Mouse (Mus musculus): ENCODE measurements around the gene Trim41. TPM values are rescaled to one million over a fixed set of nuclear protein-coding genes. Genes with fewer than 3 reads are reported as not detected.

Trim41 gene
- polyA plus RNA-seq, 1 experiment from 2014 or later: 6.1 TPM

DNA sequence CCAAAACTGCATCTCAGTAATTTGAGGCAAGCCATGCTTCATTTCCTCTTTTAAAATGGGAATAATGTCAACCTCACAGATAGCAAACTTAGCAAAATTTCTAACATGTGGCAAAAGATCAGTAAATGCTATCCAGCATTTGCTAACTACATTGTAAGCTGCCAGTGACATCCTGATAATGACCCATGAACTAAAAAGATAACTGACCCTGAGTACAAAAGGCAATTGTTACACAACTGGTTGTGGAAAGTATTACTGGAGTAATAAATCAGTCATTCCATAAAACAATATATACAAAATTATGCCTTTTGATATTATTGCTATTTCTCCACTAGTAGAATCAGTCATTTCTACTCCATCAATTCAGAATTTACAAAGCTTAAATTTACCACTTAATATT lies 3.4 kb downstream of the Trim41 start:
- Histone ChIP-seq H3K36me3 (ENCODE audit: control insufficient read depth, insufficient read depth, low read length) (peaks cover 57% of the 10 kb centered on the region), H3K4me3 (ENCODE audit: low read length) (no peak overlapping the region), H3K9ac (ENCODE audit: low read depth, low read length) (no peak overlapping the region), H3K4me1 (ENCODE audit: control insufficient read depth, insufficient read depth, low read length) (peaks cover 16% of the 10 kb centered on the region), H3K9me3 (ENCODE audit: control insufficient read depth, low read length) (no peaks in the 10 kb centered on the region), H3K27me3 (ENCODE audit: control insufficient read depth, insufficient read depth, low read length) (no peaks in the 10 kb centered on the region), H3K4me2 (replicated peaks; ENCODE audit: low read depth, low read length) (no peak overlapping the region), H3K27ac (ENCODE audit: low read depth, low read length) (no peak overlapping the region)
- no peak for ATAC-seq (ENCODE audit: low FRiP score, low TSS enrichment)

DNA sequence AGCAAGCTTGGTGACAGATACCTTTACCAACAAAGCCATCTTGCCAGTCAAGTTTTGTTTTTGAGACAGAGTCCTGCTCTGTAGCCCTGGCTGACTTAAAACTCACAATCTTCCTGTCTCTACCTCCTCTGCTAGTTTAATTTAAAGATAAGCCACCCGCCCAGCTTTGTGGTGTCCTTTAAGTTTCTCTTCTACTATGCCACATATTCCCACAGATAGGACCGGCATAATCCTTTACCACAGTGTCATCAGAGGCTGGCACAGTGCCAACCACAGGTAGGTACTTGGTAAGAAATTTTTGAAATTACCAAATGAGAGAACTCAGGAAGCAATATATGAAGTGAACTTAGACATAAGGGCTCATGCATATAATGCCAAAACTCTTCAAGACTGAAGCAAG lies 7.0 kb downstream of the Trim41 start:
- no peak overlapping the region for H3K4me3 ChIP-seq (ENCODE audit: low read length)
- WGBS: 90% methylated on average over 2 of the region's 2 CpGs
- H3K9ac ChIP-seq (ENCODE audit: low read depth, low read length): no peak overlapping the region
- ATAC-seq (ENCODE audit: low FRiP score, low TSS enrichment): no peak
- peaks cover 91% of the 10 kb centered on the region for H3K36me3 ChIP-seq (ENCODE audit: control insufficient read depth, insufficient read depth, low read length)
- H3K27ac ChIP-seq (ENCODE audit: low read depth, low read length): no peak overlapping the region
- H3K27me3 ChIP-seq (ENCODE audit: control insufficient read depth, insufficient read depth, low read length): no peaks in the 10 kb centered on the region
- no peak overlapping the region for H3K4me2 ChIP-seq (replicated peaks; ENCODE audit: low read depth, low read length)
- peaks cover 8% of the 10 kb centered on the region; the same call in 1 of the 2 replicates for H3K4me1 ChIP-seq (ENCODE audit: control insufficient read depth, insufficient read depth, low read length)
- H3K9me3 ChIP-seq (ENCODE audit: control insufficient read depth, low read length): no peaks in the 10 kb centered on the region

GRCm38 (mm10) chr11:48809434-48809830 lies 7.7 kb downstream of the Trim41 start:
- H3K36me3 ChIP-seq (ENCODE audit: control insufficient read depth, insufficient read depth, low read length): peaks cover 92% of the 10 kb centered on the region
- no peak overlapping the region for H3K4me3 ChIP-seq (ENCODE audit: low read length)
- H3K9ac ChIP-seq (ENCODE audit: low read depth, low read length): no peak overlapping the region
- no peak overlapping the region for H3K4me2 ChIP-seq (replicated peaks; ENCODE audit: low read depth, low read length)
- no peak for ATAC-seq (ENCODE audit: low FRiP score, low TSS enrichment)
- no peaks in the 10 kb centered on the region for H3K9me3 ChIP-seq (ENCODE audit: control insufficient read depth, low read length)
- 42% methylated on average over 4 of the region's 4 CpGs for WGBS
- peaks cover 4% of the 10 kb centered on the region; the same call in 1 of the 2 replicates for H3K4me1 ChIP-seq (ENCODE audit: control insufficient read depth, insufficient read depth, low read length)
- H3K27ac ChIP-seq (ENCODE audit: low read depth, low read length): no peak overlapping the region
- no peaks in the 10 kb centered on the region for H3K27me3 ChIP-seq (ENCODE audit: control insufficient read depth, insufficient read depth, low read length)

DNA sequence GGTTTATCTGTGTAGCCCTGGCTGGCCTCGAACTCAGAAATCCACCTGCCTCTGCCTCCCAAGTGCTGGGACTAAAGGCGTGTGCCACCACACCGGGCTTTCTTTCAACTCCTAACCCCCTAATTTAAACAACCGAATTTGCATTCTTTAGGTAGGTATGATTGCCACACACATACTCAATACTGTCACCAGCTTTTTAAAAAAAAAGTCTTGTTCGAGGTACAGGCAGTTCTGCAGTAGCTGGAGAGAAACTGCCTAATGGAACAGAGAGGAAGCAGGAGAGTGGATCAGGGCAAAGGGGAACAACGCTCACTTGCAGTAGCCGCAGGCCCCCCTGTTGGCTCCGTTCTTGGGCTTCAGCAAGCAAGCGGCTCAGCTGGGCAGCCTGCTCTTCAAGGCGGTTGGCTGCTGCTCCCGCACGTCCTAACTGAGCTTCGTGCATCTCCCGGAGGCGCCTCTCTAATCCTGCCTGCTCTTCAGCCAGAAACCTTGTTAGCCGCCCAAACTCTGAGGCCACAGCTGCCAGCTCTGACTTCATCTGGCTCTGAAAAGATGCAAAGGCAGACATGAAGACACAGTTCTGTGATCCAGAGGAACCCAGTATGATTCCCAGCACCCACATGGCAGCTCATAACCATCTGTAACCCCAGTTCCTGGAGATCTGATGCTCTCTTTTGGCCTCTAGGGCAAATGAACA lies 8.3 kb downstream of the Trim41 start:
- Histone ChIP-seq H3K27me3 (ENCODE audit: control insufficient read depth, insufficient read depth, low read length) (no peaks in the 10 kb centered on the region), H3K9me3 (ENCODE audit: control insufficient read depth, low read length) (no peaks in the 10 kb centered on the region), H3K4me2 (replicated peaks; ENCODE audit: low read depth, low read length) (no peak overlapping the region), H3K36me3 (ENCODE audit: control insufficient read depth, insufficient read depth, low read length) (peaks cover 95% of the 10 kb centered on the region), H3K4me1 (ENCODE audit: control insufficient read depth, insufficient read depth, low read length) (no peaks in the 10 kb centered on the region), H3K9ac (ENCODE audit: low read depth, low read length) (no peak overlapping the region), H3K27ac (ENCODE audit: low read depth, low read length) (no peak overlapping the region), H3K4me3 (ENCODE audit: low read length) (no peak overlapping the region)
- no peak for ATAC-seq (ENCODE audit: low FRiP score, low TSS enrichment)
- WGBS: 78% methylated on average over 16 of the region's 16 CpGs

DNA sequence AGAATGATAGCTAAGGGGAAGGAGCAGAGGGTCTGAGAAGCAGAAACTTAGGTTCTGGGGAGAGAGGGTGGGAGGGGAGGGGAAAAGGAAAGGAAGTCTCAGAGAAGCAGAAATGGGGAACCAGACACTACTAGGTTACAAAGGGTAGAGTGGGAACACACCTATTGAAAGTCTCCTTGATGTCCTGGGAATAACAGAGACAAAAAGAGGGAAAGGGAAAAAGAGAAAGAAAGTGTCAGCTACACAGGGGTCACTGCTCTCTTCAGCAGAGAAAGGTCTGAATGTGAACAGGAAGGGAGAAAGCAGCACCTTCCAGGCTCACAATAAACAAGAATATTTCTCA lies 8.9 kb downstream of the Trim41 start:
- H3K9ac ChIP-seq (ENCODE audit: low read depth, low read length): no peak overlapping the region
- ATAC-seq (ENCODE audit: low FRiP score, low TSS enrichment): no peak
- H3K4me1 ChIP-seq (ENCODE audit: control insufficient read depth, insufficient read depth, low read length): no peaks in the 10 kb centered on the region
- no peak overlapping the region for H3K4me3 ChIP-seq (ENCODE audit: low read length)
- H3K9me3 ChIP-seq (ENCODE audit: control insufficient read depth, low read length): no peaks in the 10 kb centered on the region
- H3K36me3 ChIP-seq (ENCODE audit: control insufficient read depth, insufficient read depth, low read length): peaks cover 97% of the 10 kb centered on the region
- no peaks in the 10 kb centered on the region for H3K27me3 ChIP-seq (ENCODE audit: control insufficient read depth, insufficient read depth, low read length)
- no peak overlapping the region for H3K27ac ChIP-seq (ENCODE audit: low read depth, low read length)
- no peak overlapping the region for H3K4me2 ChIP-seq (replicated peaks; ENCODE audit: low read depth, low read length)

DNA sequence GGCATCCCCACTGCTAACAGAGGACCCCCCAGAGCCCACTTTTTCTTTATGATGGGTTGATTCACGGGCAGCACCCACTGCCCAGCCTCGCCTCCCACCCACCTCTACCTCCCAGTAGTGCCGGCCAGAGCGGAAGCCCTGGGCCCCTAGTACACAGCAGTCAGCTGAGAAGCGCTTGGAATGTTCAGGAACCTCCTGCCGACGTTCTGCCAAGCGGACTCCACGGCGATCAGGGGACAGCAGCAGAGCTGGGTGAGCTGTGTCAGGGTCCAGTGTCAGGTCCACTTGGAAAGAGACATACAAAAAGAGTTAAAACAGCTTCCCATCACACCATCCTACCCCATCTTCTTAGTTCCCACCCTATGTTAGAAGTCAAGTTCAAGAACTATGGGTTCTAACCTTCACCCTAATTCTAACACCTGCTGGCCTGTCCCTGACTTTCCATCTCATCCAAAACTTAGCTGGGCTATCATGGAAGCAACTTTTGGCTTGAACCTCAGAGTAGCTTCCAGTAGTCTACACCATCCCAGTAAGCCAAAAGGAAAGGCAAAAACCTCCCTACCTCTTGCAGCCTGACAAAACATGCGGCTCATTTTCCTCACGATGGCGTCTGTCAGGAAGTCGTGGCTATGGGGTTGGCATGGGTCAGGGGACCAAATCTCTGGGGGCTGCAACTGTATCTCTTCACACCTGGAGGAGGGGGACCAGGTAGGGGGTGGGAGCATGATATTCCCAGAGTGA lies 9.4 kb downstream of the Trim41 start:
- no peak overlapping the region for H3K4me2 ChIP-seq (replicated peaks; ENCODE audit: low read depth, low read length)
- H3K27me3 ChIP-seq (ENCODE audit: control insufficient read depth, insufficient read depth, low read length): no peaks in the 10 kb centered on the region
- H3K36me3 ChIP-seq (ENCODE audit: control insufficient read depth, insufficient read depth, low read length): peaks cover 98% of the 10 kb centered on the region
- H3K9me3 ChIP-seq (ENCODE audit: control insufficient read depth, low read length): no peaks in the 10 kb centered on the region
- H3K27ac ChIP-seq (ENCODE audit: low read depth, low read length): no peak overlapping the region
- no peaks in the 10 kb centered on the region for H3K4me1 ChIP-seq (ENCODE audit: control insufficient read depth, insufficient read depth, low read length)
- ATAC-seq (ENCODE audit: low FRiP score, low TSS enrichment): peak; percentile 18
- 70% methylated on average over 14 of the region's 14 CpGs for WGBS
- H3K9ac ChIP-seq (ENCODE audit: low read depth, low read length): 0 out of 2 replicates have a peak overlapping the region, but pooled peaks have one; percentile 2
- no peak overlapping the region for H3K4me3 ChIP-seq (ENCODE audit: low read length)

DNA sequence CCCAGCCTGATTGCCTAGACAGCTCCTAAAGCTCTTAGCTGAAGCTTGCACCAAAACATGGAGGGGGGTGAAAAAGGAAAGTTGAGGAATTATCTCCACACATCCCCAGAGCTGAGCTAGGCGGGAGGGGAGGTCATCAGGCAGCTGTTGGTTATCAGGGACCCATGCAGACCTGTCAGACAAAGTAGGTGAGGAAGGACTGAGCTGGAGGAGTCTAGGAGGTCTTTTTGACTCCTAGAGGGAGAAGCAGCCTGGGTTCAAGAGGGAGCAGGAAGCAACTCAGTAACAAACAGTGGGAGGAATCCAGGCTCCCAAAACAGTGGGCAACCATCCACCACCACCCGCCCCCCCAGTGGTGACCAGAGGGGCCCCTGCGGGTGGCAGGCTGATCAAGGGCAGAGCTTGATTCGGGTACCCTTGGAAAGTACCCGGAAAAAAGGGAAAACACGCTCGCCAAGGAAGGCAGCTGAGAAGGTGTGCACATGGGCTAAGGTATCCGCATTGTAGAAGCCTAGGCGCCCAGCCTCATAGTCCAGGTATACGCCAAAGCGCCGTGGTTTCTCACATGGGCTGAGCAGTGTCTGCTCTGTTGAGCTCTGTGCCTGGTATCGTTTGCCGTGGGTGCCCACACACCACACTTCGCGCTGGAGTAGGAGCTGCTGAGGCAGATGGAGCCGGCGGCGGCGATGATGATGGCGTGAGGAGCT lies 10.1 kb downstream of the Trim41 start:
- no peaks in the 10 kb centered on the region for H3K27me3 ChIP-seq (ENCODE audit: control insufficient read depth, insufficient read depth, low read length)
- H3K4me3 ChIP-seq (ENCODE audit: low read length): no peak overlapping the region
- H3K4me2 ChIP-seq (replicated peaks; ENCODE audit: low read depth, low read length): no peak overlapping the region
- H3K9ac ChIP-seq (ENCODE audit: low read depth, low read length): 0 out of 2 replicates have a peak overlapping the region, but pooled peaks have one; percentile 2
- 70% methylated on average over 21 of the region's 21 CpGs for WGBS
- ATAC-seq (ENCODE audit: low FRiP score, low TSS enrichment): peak; percentile 66
- H3K27ac ChIP-seq (ENCODE audit: low read depth, low read length): no peak overlapping the region
- no peaks in the 10 kb centered on the region for H3K9me3 ChIP-seq (ENCODE audit: control insufficient read depth, low read length)
- peaks cover 5% of the 10 kb centered on the region; the same call in 1 of the 2 replicates for H3K4me1 ChIP-seq (ENCODE audit: control insufficient read depth, insufficient read depth, low read length)
- H3K36me3 ChIP-seq (ENCODE audit: control insufficient read depth, insufficient read depth, low read length): peaks cover 99% of the 10 kb centered on the region

DNA sequence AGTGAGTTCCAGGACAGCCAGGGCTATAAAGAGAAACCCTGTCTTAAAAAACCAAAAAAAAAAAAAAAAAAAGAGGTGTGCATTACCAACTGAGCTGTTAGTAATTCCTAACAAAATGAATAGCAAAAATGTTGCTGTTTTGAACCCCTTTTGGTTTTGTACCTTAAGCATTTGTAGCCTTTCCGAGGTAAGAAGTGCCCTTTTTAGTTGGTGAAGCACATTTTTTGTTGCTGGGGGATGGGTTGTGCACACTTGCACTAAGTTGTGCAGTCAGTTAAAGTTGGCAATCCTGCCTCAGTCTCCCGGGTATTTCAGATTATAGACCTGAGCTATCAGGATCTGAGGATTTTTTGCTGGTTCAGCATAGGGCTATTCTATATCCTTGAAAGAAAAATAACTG lies 12.2 kb downstream of the Trim41 start:
- Histone ChIP-seq H3K9ac (ENCODE audit: low read depth, low read length) (no peak overlapping the region), H3K9me3 (ENCODE audit: control insufficient read depth, low read length) (no peaks in the 10 kb centered on the region), H3K4me2 (replicated peaks; ENCODE audit: low read depth, low read length) (no peak overlapping the region), H3K36me3 (ENCODE audit: control insufficient read depth, insufficient read depth, low read length) (peaks cover 89% of the 10 kb centered on the region), H3K4me3 (ENCODE audit: low read length) (no peak overlapping the region), H3K4me1 (ENCODE audit: control insufficient read depth, insufficient read depth, low read length) (peaks cover 10% of the 10 kb centered on the region), H3K27ac (ENCODE audit: low read depth, low read length) (no peak overlapping the region), H3K27me3 (ENCODE audit: control insufficient read depth, insufficient read depth, low read length) (no peaks in the 10 kb centered on the region)
- ATAC-seq (ENCODE audit: low FRiP score, low TSS enrichment): no peak
- 94% methylated on average over 2 of the region's 2 CpGs for WGBS

DNA sequence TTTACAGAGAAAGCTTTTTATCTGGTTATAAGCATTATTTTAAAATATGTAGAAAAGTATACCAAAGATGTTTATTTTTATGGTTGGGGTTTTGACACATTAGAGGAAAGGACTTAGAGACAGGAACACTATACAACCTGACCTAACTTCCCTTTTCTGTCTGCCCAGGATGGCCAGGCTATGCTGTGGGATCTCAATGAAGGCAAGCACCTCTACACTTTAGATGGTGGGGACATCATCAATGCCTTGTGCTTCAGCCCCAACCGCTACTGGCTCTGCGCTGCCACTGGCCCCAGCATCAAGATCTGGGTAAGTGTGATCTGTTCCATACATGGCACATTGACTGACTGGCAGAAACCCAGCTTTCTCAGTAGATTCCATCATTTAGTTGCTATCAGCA lies 13.2 kb downstream of the Trim41 start:
- H3K4me2 ChIP-seq (replicated peaks; ENCODE audit: low read depth, low read length): no peak overlapping the region
- ATAC-seq (ENCODE audit: low FRiP score, low TSS enrichment): no peak
- H3K36me3 ChIP-seq (ENCODE audit: control insufficient read depth, insufficient read depth, low read length): peaks cover 80% of the 10 kb centered on the region
- no peaks in the 10 kb centered on the region for H3K27me3 ChIP-seq (ENCODE audit: control insufficient read depth, insufficient read depth, low read length)
- H3K9ac ChIP-seq (ENCODE audit: low read depth, low read length): no peak overlapping the region
- H3K9me3 ChIP-seq (ENCODE audit: control insufficient read depth, low read length): no peaks in the 10 kb centered on the region
- no peak overlapping the region for H3K4me3 ChIP-seq (ENCODE audit: low read length)
- H3K4me1 ChIP-seq (ENCODE audit: control insufficient read depth, insufficient read depth, low read length): peaks cover 10% of the 10 kb centered on the region
- WGBS: 96% methylated on average over 2 of the region's 2 CpGs
- H3K27ac ChIP-seq (ENCODE audit: low read depth, low read length): no peak overlapping the region

All from kidney, embryonic 14.5 days (tissue).